Mouse (Mus musculus) embryonic facial prominence, embryonic 10.5 days (tissue): Measurements from ENCODE around the gene Wdr1. TPM values are rescaled to one million over a fixed set of nuclear protein-coding genes. Genes with fewer than 3 reads are reported as not detected.

Source experiments
- DNase-seq: peaks from one replicate; pipeline ENCODE4 v3.0.0-alpha.2; 2017; ENCODE audit warnings: low spot score
- H3K27ac ChIP-seq: fragments of 300-500 bp; sonication (generic); replicated peaks from 2 replicates; pipeline ENCODE4 v1.5.1; 2016; ENCODE audit warnings: mild to moderate bottlenecking
- H3K27me3 ChIP-seq: fragments of 300-500 bp; sonication (generic); replicated peaks from 2 replicates; pipeline ENCODE4 v1.6.1; 2016; ENCODE audit warnings: low read depth, mild to moderate bottlenecking; ENCODE audit not compliant: poor library complexity, severe bottlenecking
- H3K36me3 ChIP-seq: fragments of 300-500 bp; sonication (generic); replicated peaks from 2 replicates; pipeline ENCODE4 v1.6.1; 2016; ENCODE audit warnings: mild to moderate bottlenecking, moderate library complexity
- H3K4me1 ChIP-seq: fragments of 300-500 bp; sonication (generic); 2 replicates; pipeline ENCODE4 v1.6.1; 2016
- H3K4me3 ChIP-seq: fragments of 300-500 bp; sonication (generic); 2 replicates; pipeline ENCODE4 v1.5.1; 2016; ENCODE audit warnings: mild to moderate bottlenecking, moderate library complexity
- H3K9me3 ChIP-seq: fragments of 300-500 bp; sonication (generic); 2 replicates; pipeline ENCODE4 v1.6.1; 2016; ENCODE audit warnings: mild to moderate bottlenecking
- WGBS: fragments of 180-500 bp; shearing (Covaris S2); methylation state at CpG from one replicate; pipeline ENCODE4 v1.1.7; 2016; 5-methylcytosine and 5-hydroxymethylcytosine counted together
- polyA plus RNA-seq: library from polyadenylated mRNA; unstranded; fragments of >200 nt; fragmentation: Nextera tagmentation; extraction: Ambion mirVana; gene quantifications from 2 replicates; pipeline ENCODE4 v1.2.1, GENCODE M21; 2016

Gene Wdr1
- polyA plus RNA-seq, 1 experiment from 2014 or later, result 203 TPM

- Histone ChIP-seq H3K4me3 (no peak overlapping the region), H3K36me3 (peaks cover 62% of the 10 kb centered on the region), H3K9me3 (no peaks in the 10 kb centered on the region), H3K27me3 (no peaks in the 10 kb centered on the region), H3K4me1 (peaks cover 47% of the 10 kb centered on the region), H3K27ac (no peak overlapping the region)
- no peak for DNase-seq
- 84% methylated on average over 5 of the region's 5 CpGs for WGBS
These were observed 4.2 kb downstream of the Wdr1 start for GRCm38 (mm10) chr5:38558831-38559230.

- Histone ChIP-seq H3K27me3 (no peaks in the 10 kb centered on the region), H3K4me1 (peaks cover 52% of the 10 kb centered on the region), H3K36me3 (peaks cover 72% of the 10 kb centered on the region), H3K27ac (no peak overlapping the region), H3K9me3 (no peaks in the 10 kb centered on the region), H3K4me3 (no peak overlapping the region)
- DNase-seq, result no peak
- 97% methylated on average over 4 of the region's 4 CpGs for WGBS
These were observed 5.2 kb downstream of the Wdr1 start for GRCm38 (mm10) chr5:38557811-38558210.

DNA sequence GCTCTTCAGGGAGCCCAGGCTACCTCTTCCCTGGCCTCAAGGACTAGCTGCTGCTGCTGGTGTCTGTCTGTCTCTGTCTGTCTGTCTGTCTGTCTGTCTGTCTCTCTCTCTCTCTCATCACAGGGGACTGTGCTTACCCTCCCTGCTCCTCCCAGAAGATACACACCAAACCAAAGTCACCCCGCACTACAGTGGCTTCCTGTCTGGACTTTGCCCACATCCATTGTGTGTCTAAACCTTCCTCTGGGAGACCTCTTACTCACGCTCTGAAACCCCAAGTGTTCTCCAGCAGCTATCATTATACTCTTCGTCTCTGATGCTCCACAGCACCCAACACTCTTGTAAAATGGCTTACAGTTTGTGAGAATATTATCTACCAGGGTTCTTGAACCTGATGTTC is 6.6 kb downstream of the Wdr1 start:
- Histone ChIP-seq H3K27ac (no peak overlapping the region), H3K4me1 (peaks cover 46% of the 10 kb centered on the region), H3K27me3 (no peaks in the 10 kb centered on the region), H3K36me3 (peaks cover 87% of the 10 kb centered on the region), H3K4me3 (no peak overlapping the region), H3K9me3 (no peaks in the 10 kb centered on the region)
- WGBS, result 87% methylated on average over 3 of the region's 3 CpGs
- no peak for DNase-seq

GRCm38 (mm10) chr5:38553953-38554352 is 9.1 kb downstream of the Wdr1 start:
- H3K4me3 ChIP-seq, result no peak overlapping the region
- H3K9me3 ChIP-seq, result no peaks in the 10 kb centered on the region
- DNase-seq, result peak; percentile 44
- H3K36me3 ChIP-seq, result peaks cover 98% of the 10 kb centered on the region
- 26% methylated on average over 3 of the region's 3 CpGs for WGBS
- peaks cover 24% of the 10 kb centered on the region for H3K4me1 ChIP-seq
- H3K27me3 ChIP-seq, result no peaks in the 10 kb centered on the region
- H3K27ac ChIP-seq, result peak overlapping the region; percentile 40; the same call in 1 of the 2 replicates

DNA sequence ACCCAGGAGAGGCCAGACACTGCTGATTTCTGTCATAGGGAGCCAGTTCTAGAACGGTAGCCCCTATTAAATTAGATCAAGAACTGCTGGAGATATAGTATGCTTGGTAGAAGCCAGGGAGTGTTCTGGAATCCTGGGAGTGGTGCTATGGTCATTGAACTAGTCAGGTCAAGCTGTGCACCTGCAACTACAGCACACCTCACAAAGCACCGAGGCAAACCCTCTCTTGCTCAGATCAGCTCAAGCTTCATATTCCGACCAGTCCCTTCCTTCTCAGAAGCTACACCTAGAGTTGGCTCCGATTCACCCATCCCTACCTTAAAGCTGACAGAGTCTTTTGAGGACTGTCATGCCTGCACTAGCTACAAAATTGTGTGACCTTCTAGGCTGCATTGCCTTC is 9.5 kb downstream of the Wdr1 start:
- no peak overlapping the region; the same call in 1 of the 2 replicates for H3K27ac ChIP-seq
- H3K36me3 ChIP-seq, result peaks cover 98% of the 10 kb centered on the region
- H3K27me3 ChIP-seq, result no peaks in the 10 kb centered on the region
- H3K9me3 ChIP-seq, result no peaks in the 10 kb centered on the region
- no peak for DNase-seq
- WGBS, result 92% methylated on average over 4 of the region's 4 CpGs
- no peak overlapping the region for H3K4me3 ChIP-seq
- H3K4me1 ChIP-seq, result peaks cover 23% of the 10 kb centered on the region

DNA sequence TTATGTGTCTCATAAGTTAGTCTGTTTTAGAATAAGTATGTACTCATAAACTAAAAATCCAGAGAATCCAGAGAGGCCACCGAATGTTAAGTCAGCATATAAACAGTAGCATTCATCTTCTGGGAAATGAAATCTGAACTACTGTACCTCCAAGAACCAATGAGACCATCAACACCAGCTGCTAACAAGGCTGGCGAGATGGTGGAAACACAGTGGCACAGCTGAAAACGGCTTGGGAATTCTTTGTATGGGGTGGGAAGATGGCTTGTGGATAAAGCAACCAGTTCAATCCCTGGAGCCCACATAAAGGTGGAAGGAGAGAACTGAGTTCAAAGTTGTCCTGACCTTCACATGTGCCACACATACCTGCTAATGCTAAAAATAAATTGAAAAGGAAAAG is 10.4 kb downstream of the Wdr1 start:
- Histone ChIP-seq H3K9me3 (no peaks in the 10 kb centered on the region), H3K27me3 (no peaks in the 10 kb centered on the region), H3K4me1 (peaks cover 23% of the 10 kb centered on the region), H3K4me3 (no peak overlapping the region), H3K27ac (no peak overlapping the region), H3K36me3 (peaks cover 98% of the 10 kb centered on the region)
- DNase-seq, result no peak
- WGBS, result 93% methylated on average over 3 of the region's 3 CpGs

- H3K4me1 ChIP-seq, result peaks cover 23% of the 10 kb centered on the region
These were observed 12.7 kb downstream of the Wdr1 start for GRCm38 (mm10) chr5:38550221-38550768.

DNA sequence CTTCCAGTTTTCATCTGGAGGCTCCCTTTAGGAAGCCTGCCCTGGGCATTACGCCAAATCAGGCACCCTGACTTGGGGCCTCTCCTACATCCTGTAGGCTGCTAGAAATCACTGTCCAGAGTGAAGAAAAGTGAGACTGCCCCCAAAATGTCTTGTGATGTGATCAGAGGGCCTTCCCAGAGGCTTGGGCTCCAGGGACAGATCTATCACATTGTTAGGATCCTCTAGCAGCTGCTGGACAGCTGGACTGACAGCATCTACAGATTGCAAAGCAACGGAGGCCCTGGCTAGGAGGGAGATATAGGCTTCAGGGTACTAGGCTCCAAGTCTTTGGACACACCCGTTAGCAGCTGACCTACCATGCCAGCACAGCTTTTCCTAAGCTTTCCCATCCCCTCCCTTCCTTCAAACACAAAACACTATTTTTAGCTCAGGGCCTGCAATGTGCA is 13.5 kb downstream of the Wdr1 start:
- no peaks in the 10 kb centered on the region for H3K27me3 ChIP-seq
- peaks cover 15% of the 10 kb centered on the region for H3K4me1 ChIP-seq
- no peak overlapping the region for H3K4me3 ChIP-seq
- peaks cover 100% of the 10 kb centered on the region for H3K36me3 ChIP-seq
- WGBS, result 84% methylated on average over 3 of the region's 3 CpGs
- no peak for DNase-seq
- H3K9me3 ChIP-seq, result no peaks in the 10 kb centered on the region
- no peak overlapping the region for H3K27ac ChIP-seq

More at GRCm38 (mm10) chr5:38550221-38550768, 12.7 kb downstream of the Wdr1 start:
- 89% methylated on average over 1 of the region's 1 CpGs for WGBS
- no peaks in the 10 kb centered on the region for H3K27me3 ChIP-seq
- H3K27ac ChIP-seq, result no peak overlapping the region
- no peak for DNase-seq
- H3K4me3 ChIP-seq, result no peak overlapping the region
- no peaks in the 10 kb centered on the region for H3K9me3 ChIP-seq
- H3K36me3 ChIP-seq, result peaks cover 100% of the 10 kb centered on the region

DNA sequence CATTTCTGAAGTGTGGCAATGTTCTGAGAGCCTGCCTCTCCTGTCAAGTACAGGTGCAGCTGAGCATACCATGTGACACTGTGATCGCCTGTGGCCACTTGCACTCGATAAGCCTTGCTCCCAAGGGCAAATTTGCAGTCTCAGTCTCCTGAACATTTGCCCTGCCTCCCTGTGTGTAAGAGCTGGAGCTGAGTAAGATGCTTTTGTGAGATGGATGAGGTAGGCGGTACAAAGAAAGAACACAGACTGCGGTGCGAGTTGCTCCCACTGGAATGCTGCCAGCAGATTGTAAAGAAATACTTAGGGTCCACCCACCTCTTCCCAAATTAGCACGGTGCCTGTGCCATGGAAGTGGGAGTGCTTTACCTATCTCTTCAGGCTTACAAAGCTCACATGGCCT is 15.6 kb downstream of the Wdr1 start:
- H3K4me3 ChIP-seq, result no peak overlapping the region
- no peak overlapping the region for H3K27ac ChIP-seq
- peaks cover 100% of the 10 kb centered on the region for H3K36me3 ChIP-seq
- H3K27me3 ChIP-seq, result no peaks in the 10 kb centered on the region
- no peak for DNase-seq
- no peaks in the 10 kb centered on the region for H3K4me1 ChIP-seq
- 87% methylated on average over 6 of the region's 6 CpGs for WGBS
- no peaks in the 10 kb centered on the region for H3K9me3 ChIP-seq

DNA sequence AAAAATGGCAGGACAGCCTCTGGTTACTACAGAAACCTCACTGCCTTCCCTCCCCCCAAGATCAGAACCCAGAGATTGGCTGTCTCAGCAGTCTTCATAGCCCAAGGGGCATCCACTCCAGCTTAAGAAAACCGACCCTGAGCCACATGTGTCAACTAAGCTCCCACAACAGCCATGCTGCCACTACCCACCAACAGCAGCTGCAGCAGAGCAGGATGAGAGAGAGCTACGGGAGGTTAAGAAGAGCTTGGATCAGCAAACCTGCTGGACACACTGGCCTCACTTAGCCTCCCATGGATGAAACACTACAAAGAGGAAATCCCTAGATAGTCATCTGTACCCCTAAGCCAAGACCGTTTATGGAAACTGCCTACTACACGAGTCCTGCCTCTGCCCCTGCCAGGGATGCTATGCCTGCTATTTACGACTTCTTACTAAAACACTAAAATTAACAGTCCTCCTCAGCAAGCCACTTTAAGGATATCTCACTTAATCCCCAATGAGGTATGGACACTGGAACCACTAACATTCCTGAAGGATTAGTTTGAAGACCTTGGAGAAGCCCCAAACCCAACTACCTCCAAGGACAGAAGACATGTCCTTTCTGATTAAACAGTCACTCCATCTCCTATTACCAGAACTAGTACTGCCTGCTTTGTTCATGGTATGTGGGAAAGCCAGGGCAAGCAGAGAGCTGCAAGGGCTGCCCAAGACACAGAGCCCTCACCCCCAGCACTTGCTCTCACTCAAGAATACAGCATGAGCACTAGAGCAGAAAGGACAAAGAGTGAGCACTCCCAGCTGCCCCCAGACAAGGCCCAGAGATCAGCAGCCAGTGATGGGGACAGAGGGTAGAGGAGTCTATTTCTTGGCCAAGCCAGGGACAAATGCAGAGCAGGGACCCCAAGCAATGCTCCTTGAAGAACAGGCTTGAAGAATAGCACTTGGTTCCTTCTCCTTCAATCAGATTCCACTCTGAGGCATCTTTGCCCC is 18.3 kb downstream of the Wdr1 start:
- Histone ChIP-seq H3K27me3 (no peaks in the 10 kb centered on the region), H3K27ac (no peak overlapping the region), H3K36me3 (peaks cover 100% of the 10 kb centered on the region), H3K9me3 (no peaks in the 10 kb centered on the region), H3K4me1 (no peaks in the 10 kb centered on the region), H3K4me3 (no peak overlapping the region)
- 71% methylated on average over 5 of the region's 5 CpGs for WGBS
- DNase-seq, result no peak

GRCm38 (mm10) chr5:38543496-38544217 is 19.4 kb downstream of the Wdr1 start:
- H3K9me3 ChIP-seq, result no peaks in the 10 kb centered on the region
- no peaks in the 10 kb centered on the region for H3K4me1 ChIP-seq
- no peak for DNase-seq
- WGBS, result 89% methylated on average over 4 of the region's 4 CpGs
- H3K27me3 ChIP-seq, result no peaks in the 10 kb centered on the region
- no peak overlapping the region for H3K4me3 ChIP-seq
- peaks cover 100% of the 10 kb centered on the region for H3K36me3 ChIP-seq
- H3K27ac ChIP-seq, result no peak overlapping the region

DNA sequence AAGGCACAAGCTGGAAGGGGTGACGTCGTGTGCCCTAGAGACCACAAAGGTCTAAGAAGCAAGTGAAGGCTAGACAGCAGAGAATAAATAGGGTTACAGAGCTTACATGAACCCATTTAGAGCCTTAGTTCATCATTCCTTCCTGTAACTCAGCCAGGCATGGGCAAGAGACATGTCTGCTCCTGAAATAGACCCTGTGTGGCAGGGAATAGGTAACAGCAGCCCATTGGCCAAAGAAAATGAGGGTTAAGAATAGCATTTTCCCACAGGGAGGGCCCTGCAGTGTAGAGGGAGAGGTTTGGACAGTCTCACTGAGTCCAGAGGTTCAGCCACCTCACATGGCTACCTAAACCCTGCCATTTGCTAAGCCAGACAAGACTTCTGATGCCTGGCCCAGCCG is 21.3 kb downstream of the Wdr1 start:
- Histone ChIP-seq H3K27me3 (no peaks in the 10 kb centered on the region), H3K4me3 (no peak overlapping the region), H3K36me3 (peaks cover 100% of the 10 kb centered on the region), H3K9me3 (no peaks in the 10 kb centered on the region), H3K4me1 (no peaks in the 10 kb centered on the region), H3K27ac (no peak overlapping the region)
- DNase-seq, result no peak
- 89% methylated on average over 3 of the region's 3 CpGs for WGBS
